Mouse (Mus musculus) right cerebral cortex, postnatal 4 days (tissue): ENCODE results near the gene Hmgb3.
A peak's percentile ranks its signal among the peaks of the same experiment; 100 is the strongest.

Experiments
- DNase-seq: peaks from one replicate; pipeline ENCODE4 v3.0.0-alpha.2; 2022

Hmgb3 gene

DNA sequence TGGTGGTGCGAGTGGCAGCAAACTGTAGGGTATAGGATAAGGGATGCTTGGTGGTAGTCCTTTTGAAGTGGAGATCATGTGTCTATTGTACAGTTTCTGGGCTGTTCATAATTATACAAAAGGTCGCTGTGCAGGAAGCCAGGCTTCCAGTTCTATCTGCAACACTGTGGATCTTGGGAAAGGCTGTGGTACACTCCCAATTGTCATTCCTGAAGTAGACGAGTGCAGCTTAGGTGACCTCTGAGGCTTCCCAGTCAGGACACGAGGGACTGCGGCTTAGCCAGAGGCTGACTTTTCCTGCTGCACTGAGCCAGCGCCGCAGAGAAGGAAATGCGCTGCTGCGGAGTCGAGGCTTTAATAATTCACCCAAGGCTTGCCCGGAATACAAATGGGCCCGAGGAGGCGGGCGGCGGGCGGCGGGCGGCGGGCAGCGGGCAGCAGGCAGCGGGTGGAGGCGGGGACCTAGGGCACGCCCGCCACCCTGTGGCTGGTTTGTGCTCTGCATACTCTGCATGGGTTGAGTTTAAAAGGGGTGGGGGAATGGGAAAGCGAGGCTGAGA, 45.4 kb downstream of the Hmgb3 start:
- peak; percentile 64 for DNase-seq
